Mouse (Mus musculus): ENCODE results near the gene Kcnj14. TPM values are rescaled to one million over a fixed set of nuclear protein-coding genes. Genes with fewer than 3 reads are reported as not detected.
A peak's percentile ranks its signal among the peaks of the same experiment; 100 is the strongest.

Gene Kcnj14
- polyA plus RNA-seq, 1 experiment from 2014 or later = 0.86 TPM

GRCm38 (mm10) chr7:45856950-45857901 is 32.6 kb upstream of the Kcnj14 start:
- H3K4me2 ChIP-seq (replicated peaks) = peak overlapping the region; percentile 58
- H3K9me3 ChIP-seq = no peaks in the 10 kb centered on the region
- H3K27ac ChIP-seq = no peak overlapping the region
- no peaks in the 10 kb centered on the region for H3K36me3 ChIP-seq
- H3K4me1 ChIP-seq = peaks cover 23% of the 10 kb centered on the region
- peaks cover 41% of the 10 kb centered on the region for H3K27me3 ChIP-seq (replicated peaks)
- WGBS = 3% methylated on average over 30 of the region's 30 CpGs
- 0 out of 2 replicates have a peak, but pooled peaks have one; percentile 22 for ATAC-seq (ENCODE audit: low FRiP score, low read depth)
- peak overlapping the region; percentile 23 for H3K4me3 ChIP-seq
- H3K9ac ChIP-seq = peak overlapping the region; percentile 38; the same call in 1 of the 2 replicates

- no peak overlapping the region for H3K4me2 ChIP-seq (replicated peaks)
- peaks cover 27% of the 10 kb centered on the region for H3K27me3 ChIP-seq (replicated peaks)
- peaks cover 10% of the 10 kb centered on the region for H3K4me1 ChIP-seq
- no peaks in the 10 kb centered on the region for H3K9me3 ChIP-seq
- no peak overlapping the region for H3K9ac ChIP-seq
- H3K27ac ChIP-seq = no peak overlapping the region
- no peak overlapping the region for H3K4me3 ChIP-seq
- no peak for ATAC-seq (ENCODE audit: low FRiP score, low read depth)
- 90% methylated on average over 12 of the region's 12 CpGs for WGBS
- H3K36me3 ChIP-seq = no peaks in the 10 kb centered on the region
Measured at GRCm38 (mm10) chr7:45853089-45853488, 28.5 kb upstream of the Kcnj14 start.

GRCm38 (mm10) chr7:45850661-45851060 is 26.1 kb upstream of the Kcnj14 start:
- H3K4me2 ChIP-seq (replicated peaks) = no peak overlapping the region
- 73% methylated on average over 3 of the region's 3 CpGs for WGBS
- H3K27me3 ChIP-seq (replicated peaks) = peaks cover 11% of the 10 kb centered on the region; the same call in 1 of the 2 replicates
- no peak overlapping the region for H3K27ac ChIP-seq
- H3K4me1 ChIP-seq = no peaks in the 10 kb centered on the region
- no peaks in the 10 kb centered on the region for H3K36me3 ChIP-seq
- no peaks in the 10 kb centered on the region for H3K9me3 ChIP-seq
- no peak overlapping the region for H3K4me3 ChIP-seq
- no peak for ATAC-seq (ENCODE audit: low FRiP score, low read depth)
- H3K9ac ChIP-seq = no peak overlapping the region

GRCm38 (mm10) chr7:45848447-45849027 is 24.0 kb upstream of the Kcnj14 start:
- no peak overlapping the region for H3K27ac ChIP-seq
- no peaks in the 10 kb centered on the region for H3K36me3 ChIP-seq
- 0 out of 2 replicates have a peak, but pooled peaks cover 4% of the 10 kb centered on the region for H3K27me3 ChIP-seq (replicated peaks)
- no peak overlapping the region for H3K4me3 ChIP-seq
- H3K9me3 ChIP-seq = no peaks in the 10 kb centered on the region
- no peak for ATAC-seq (ENCODE audit: low FRiP score, low read depth)
- H3K9ac ChIP-seq = no peak overlapping the region
- 20% methylated on average over 6 of the region's 6 CpGs for WGBS
- no peak overlapping the region for H3K4me2 ChIP-seq (replicated peaks)
- H3K4me1 ChIP-seq = no peaks in the 10 kb centered on the region

- Histone ChIP-seq H3K4me2 (replicated peaks) (no peak overlapping the region), H3K27me3 (replicated peaks) (no peaks in the 10 kb centered on the region; the same call in 1 of the 2 replicates)
- no peak for ATAC-seq (ENCODE audit: low FRiP score, low read depth)
Measured at GRCm38 (mm10) chr7:45842950-45843744, 18.6 kb upstream of the Kcnj14 start.

GRCm38 (mm10) chr7:45833924-45834323 is 9.3 kb upstream of the Kcnj14 start:
- 4% methylated on average over 23 of the region's 31 CpGs for WGBS
- H3K9ac ChIP-seq = 0 out of 2 replicates have a peak overlapping the region, but pooled peaks have one; percentile 40
- peak overlapping the region; percentile 56 for H3K4me2 ChIP-seq (replicated peaks)
- H3K9me3 ChIP-seq = no peaks in the 10 kb centered on the region
- peak overlapping the region; percentile 35 for H3K4me3 ChIP-seq
- H3K36me3 ChIP-seq = no peaks in the 10 kb centered on the region
- H3K4me1 ChIP-seq = peaks cover 27% of the 10 kb centered on the region
- ATAC-seq (ENCODE audit: low FRiP score, low read depth) = no peak
- H3K27me3 ChIP-seq (replicated peaks) = peaks cover 51% of the 10 kb centered on the region
- H3K27ac ChIP-seq = no peak overlapping the region

More at GRCm38 (mm10) chr7:45842950-45843744, 18.6 kb upstream of the Kcnj14 start:
- H3K4me3 ChIP-seq = no peak overlapping the region
- no peak overlapping the region for H3K27ac ChIP-seq
- H3K4me1 ChIP-seq = no peaks in the 10 kb centered on the region
- WGBS = 89% methylated on average over 10 of the region's 10 CpGs
- H3K9ac ChIP-seq = no peak overlapping the region
- no peaks in the 10 kb centered on the region for H3K36me3 ChIP-seq
- no peaks in the 10 kb centered on the region for H3K9me3 ChIP-seq

GRCm38 (mm10) chr7:45833148-45833790 is 8.7 kb upstream of the Kcnj14 start:
- H3K4me3 ChIP-seq = peak overlapping the region; percentile 35
- H3K9ac ChIP-seq = peak overlapping the region; percentile 40
- H3K27me3 ChIP-seq (replicated peaks) = peaks cover 51% of the 10 kb centered on the region
- peaks cover 27% of the 10 kb centered on the region for H3K4me1 ChIP-seq
- peaks cover 6% of the 10 kb centered on the region; the same call in 1 of the 2 replicates for H3K36me3 ChIP-seq
- WGBS = 2% methylated on average over 84 of the region's 86 CpGs
- no peak overlapping the region for H3K27ac ChIP-seq
- peak overlapping the region; percentile 56 for H3K4me2 ChIP-seq (replicated peaks)
- no peak for ATAC-seq (ENCODE audit: low FRiP score, low read depth)
- H3K9me3 ChIP-seq = no peaks in the 10 kb centered on the region

- Histone ChIP-seq H3K36me3 (peaks cover 14% of the 10 kb centered on the region), H3K27ac (no peak overlapping the region), H3K4me3 (peak overlapping the region; percentile 35), H3K4me2 (replicated peaks) (peak overlapping the region; percentile 56), H3K27me3 (replicated peaks) (peaks cover 51% of the 10 kb centered on the region), H3K9me3 (no peaks in the 10 kb centered on the region), H3K4me1 (peaks cover 27% of the 10 kb centered on the region), H3K9ac (no peak overlapping the region)
- 9% methylated on average over 30 of the region's 30 CpGs for WGBS
- ATAC-seq (ENCODE audit: low FRiP score, low read depth) = no peak
Measured at GRCm38 (mm10) chr7:45832428-45832827, 7.8 kb upstream of the Kcnj14 start.

- peaks cover 27% of the 10 kb centered on the region for H3K36me3 ChIP-seq
- no peaks in the 10 kb centered on the region for H3K9me3 ChIP-seq
- H3K27ac ChIP-seq = 0 out of 2 replicates have a peak overlapping the region, but pooled peaks have one; percentile 17
- H3K27me3 ChIP-seq (replicated peaks) = peaks cover 47% of the 10 kb centered on the region
- peaks cover 27% of the 10 kb centered on the region for H3K4me1 ChIP-seq
- ATAC-seq (ENCODE audit: low FRiP score, low read depth) = peak; percentile 46
- peak overlapping the region; percentile 81 for H3K4me3 ChIP-seq
- H3K9ac ChIP-seq = no peak overlapping the region
- WGBS = 14% methylated on average over 5 of the region's 5 CpGs
- peak overlapping the region; percentile 84 for H3K4me2 ChIP-seq (replicated peaks)
Measured at GRCm38 (mm10) chr7:45831128-45831525, 6.5 kb upstream of the Kcnj14 start.

- peak; percentile 89 for ATAC-seq (ENCODE audit: low FRiP score, low read depth)
- Histone ChIP-seq H3K4me3 (peak within 1 kb of the TSS; percentile 81), H3K9me3 (no peaks in the 10 kb centered on the region), H3K9ac (peak within 1 kb of the TSS; percentile 56), H3K27me3 (replicated peaks) (peaks cover 44% of the 10 kb centered on the region), H3K4me2 (replicated peaks) (peak within 1 kb of the TSS; percentile 84), H3K27ac (0 out of 2 replicates have a peak within 1 kb of the TSS, but pooled peaks have one; percentile 17), H3K4me1 (peaks cover 27% of the 10 kb centered on the region), H3K36me3 (peaks cover 32% of the 10 kb centered on the region)
- under 1% methylated on average over 35 of the region's 35 CpGs for WGBS
Measured at GRCm38 (mm10) chr7:45830427-45831127, 6.0 kb upstream of the Kcnj14 start, which contains the start of gene Grwd1. Gene Grwd1 (minus strand): TSS chr7:45830944.

- WGBS = 91% methylated on average over 7 of the region's 7 CpGs
- peaks cover 57% of the 10 kb centered on the region for H3K36me3 ChIP-seq
- H3K27ac ChIP-seq = no peak overlapping the region
- no peak overlapping the region for H3K4me3 ChIP-seq
- no peak overlapping the region for H3K9ac ChIP-seq
- peaks cover 4% of the 10 kb centered on the region for H3K27me3 ChIP-seq (replicated peaks)
- no peak overlapping the region for H3K4me2 ChIP-seq (replicated peaks)
- H3K4me1 ChIP-seq = peaks cover 8% of the 10 kb centered on the region
- H3K9me3 ChIP-seq = no peaks in the 10 kb centered on the region
- no peak for ATAC-seq (ENCODE audit: low FRiP score, low read depth)
Measured at GRCm38 (mm10) chr7:45826631-45827030, 2.0 kb upstream of the Kcnj14 start.
